Mouse (Mus musculus) erythroblast, embryonic 14.5 days (primary cell): ENCODE results near the gene Ofd1. TPM values are rescaled to one million over a fixed set of nuclear protein-coding genes. Genes with fewer than 3 reads are reported as not detected.

Source experiments
- H3K27me3 ChIP-seq: 2 replicates; pipeline ENCODE4 v1.6.1; 2012; ENCODE audit warnings: inconsistent platforms; ENCODE audit not compliant: control insufficient read depth
- H3K36me3 ChIP-seq: 2 replicates; pipeline ENCODE4 v1.6.1; 2012; ENCODE audit warnings: mild to moderate bottlenecking, inconsistent platforms; ENCODE audit not compliant: control insufficient read depth
- H3K4me1 ChIP-seq: 2 replicates; pipeline ENCODE4 v1.6.1; 2012; ENCODE audit warnings: inconsistent platforms; ENCODE audit not compliant: control insufficient read depth
- H3K4me3 ChIP-seq: replicated peaks from 2 replicates; pipeline ENCODE3; 2012; ENCODE audit warnings: moderate library complexity, mild to moderate bottlenecking, inconsistent platforms
- H3K9me3 ChIP-seq: 2 replicates; pipeline ENCODE4 v1.6.1; 2012; ENCODE audit warnings: low read length, inconsistent platforms, mixed read lengths; ENCODE audit not compliant: control insufficient read depth
- GATA1 ChIP-seq: IDR thresholded peaks from 2 replicates; pipeline ENCODE4 v1.6.1; 2012; ENCODE audit warnings: low read length, inconsistent platforms, mixed read lengths
- TAL1 ChIP-seq: IDR thresholded peaks from 3 replicates; pipeline ENCODE4 v1.6.1; 2012; ENCODE audit warnings: low read length, inconsistent platforms, mixed read lengths
- polyA plus RNA-seq: library from polyadenylated mRNA; stranded (reverse); fragments of >175 nt; gene quantifications from 2 replicates; pipeline ENCODE4 v1.2.3, GENCODE M21; 2012

The Ofd1 gene
- polyA plus RNA-seq, 1 experiment: 0.11 TPM

- no peaks in the 10 kb centered on the region; the same call in 1 of the 2 replicates for H3K27me3 ChIP-seq
- H3K9me3 ChIP-seq: no peaks in the 10 kb centered on the region
- no peaks in the 10 kb centered on the region for H3K4me1 ChIP-seq
- no peaks in the 10 kb centered on the region for H3K36me3 ChIP-seq
- TF ChIP-seq TAL1: no peak
- TF ChIP-seq GATA1: no peak
- H3K4me3 ChIP-seq: no peak overlapping the region
Measured at GRCm38 (mm10) chrX:166376681-166377328, 63.7 kb downstream of the Ofd1 start.

DNA sequence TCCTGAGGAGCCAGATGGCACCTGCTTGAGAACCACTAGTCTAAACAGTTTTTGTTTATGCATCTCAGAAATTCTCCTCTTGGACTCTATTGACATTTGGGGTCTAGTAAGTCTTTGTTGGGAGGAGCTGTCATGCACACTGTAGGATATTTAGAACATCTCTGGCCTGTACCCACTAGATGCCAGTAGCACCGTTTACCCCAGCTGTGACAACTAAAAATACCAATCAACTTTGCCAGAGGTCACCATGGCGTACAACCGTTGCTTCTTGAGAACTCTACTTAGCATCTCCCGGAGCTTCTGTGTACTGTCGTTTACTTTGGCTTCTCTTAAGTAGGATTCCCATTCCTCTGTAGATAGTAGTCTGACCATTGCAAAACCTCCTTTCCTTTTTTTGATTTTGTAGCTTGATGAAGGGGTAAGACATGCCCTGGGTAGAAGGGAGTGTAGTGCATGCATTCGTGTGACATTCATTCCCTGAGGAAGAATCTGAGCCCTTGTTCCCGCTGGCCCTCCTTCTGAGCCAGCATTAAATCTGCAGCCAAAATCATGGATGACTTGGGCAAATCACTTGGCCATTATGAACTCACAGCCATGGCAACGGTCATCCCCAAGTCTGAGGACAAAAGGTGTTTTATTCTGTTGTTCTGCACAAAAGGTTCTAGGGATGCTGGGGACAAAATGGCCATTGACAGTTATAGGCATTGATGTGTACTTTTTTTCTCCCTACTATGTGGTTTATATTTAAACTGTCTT lies 74.9 kb downstream of the Ofd1 start:
- Histone ChIP-seq H3K36me3 (no peaks in the 10 kb centered on the region), H3K27me3 (no peaks in the 10 kb centered on the region), H3K4me3 (no peak overlapping the region), H3K9me3 (no peaks in the 10 kb centered on the region), H3K4me1 (no peaks in the 10 kb centered on the region)
- TF ChIP-seq TAL1 (no peak), GATA1 (no peak)

GRCm38 (mm10) chrX:166360455-166360854 lies 80.0 kb downstream of the Ofd1 start:
- no peaks in the 10 kb centered on the region for H3K4me1 ChIP-seq

GRCm38 (mm10) chrX:166359927-166360440 lies 80.5 kb downstream of the Ofd1 start:
- no peaks in the 10 kb centered on the region for H3K36me3 ChIP-seq

More at GRCm38 (mm10) chrX:166360455-166360854, 80.0 kb downstream of the Ofd1 start:
- Histone ChIP-seq H3K9me3 (no peaks in the 10 kb centered on the region), H3K4me3 (no peak overlapping the region), H3K36me3 (no peaks in the 10 kb centered on the region), H3K27me3 (no peaks in the 10 kb centered on the region; the same call in 1 of the 2 replicates)
- no peak for TF ChIP-seq GATA1
- no peak for TF ChIP-seq TAL1

DNA sequence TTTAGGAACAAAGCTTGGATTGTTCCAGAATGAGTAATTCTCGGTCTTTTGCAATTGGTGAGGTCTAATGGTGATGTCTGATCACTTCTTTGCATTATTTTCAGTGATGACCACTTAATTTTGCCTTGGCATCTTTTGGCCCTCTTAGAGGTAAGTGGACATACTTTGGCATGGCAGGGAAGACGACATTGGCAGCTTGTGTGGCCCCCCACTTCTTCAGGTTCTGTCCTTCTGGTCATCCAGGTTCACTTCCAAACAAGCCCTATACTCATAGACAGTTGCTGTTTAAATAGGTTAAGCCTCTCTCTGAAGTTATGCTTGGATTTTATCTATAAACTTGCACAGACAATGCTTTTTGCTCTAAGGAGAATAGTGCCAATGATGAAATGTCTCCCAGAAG lies 81.5 kb downstream of the Ofd1 start:
- TF ChIP-seq TAL1 (no peak), GATA1 (no peak)
- no peaks in the 10 kb centered on the region for H3K4me1 ChIP-seq
- no peaks in the 10 kb centered on the region for H3K9me3 ChIP-seq
- H3K27me3 ChIP-seq: no peaks in the 10 kb centered on the region; the same call in 1 of the 2 replicates
- H3K4me3 ChIP-seq: no peak overlapping the region
- H3K36me3 ChIP-seq: no peaks in the 10 kb centered on the region

More at GRCm38 (mm10) chrX:166359927-166360440, 80.5 kb downstream of the Ofd1 start:
- Histone ChIP-seq H3K4me1 (no peaks in the 10 kb centered on the region), H3K9me3 (no peaks in the 10 kb centered on the region), H3K4me3 (no peak overlapping the region), H3K27me3 (no peaks in the 10 kb centered on the region; the same call in 1 of the 2 replicates)
- TF ChIP-seq GATA1 (no peak), TAL1 (no peak)

- Histone ChIP-seq H3K27me3 (no peaks in the 10 kb centered on the region; the same call in 1 of the 2 replicates), H3K36me3 (no peaks in the 10 kb centered on the region), H3K4me3 (no peak overlapping the region), H3K9me3 (no peaks in the 10 kb centered on the region), H3K4me1 (no peaks in the 10 kb centered on the region)
- TF ChIP-seq GATA1 (no peak), TAL1 (no peak)
Measured at GRCm38 (mm10) chrX:166356276-166356675, 84.2 kb downstream of the Ofd1 start.

DNA sequence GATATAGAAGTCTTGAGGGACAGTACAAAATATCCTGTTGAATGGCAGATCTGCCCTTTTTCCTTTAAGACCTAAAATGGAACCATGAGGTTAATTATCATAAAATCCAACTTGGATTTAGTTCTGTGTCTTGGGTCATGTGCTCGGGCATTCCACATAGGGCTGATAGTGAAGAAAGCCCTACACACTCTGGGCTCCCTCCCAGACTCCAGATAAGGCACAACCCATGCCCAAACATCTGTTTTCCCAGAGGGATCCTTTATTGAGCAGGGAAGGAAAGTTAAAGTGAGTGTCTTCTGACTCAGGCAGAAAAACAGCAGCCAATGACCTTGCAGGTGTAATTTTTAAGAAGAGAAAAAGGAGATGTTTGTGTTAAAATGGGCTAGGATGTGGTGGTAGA lies 85.6 kb downstream of the Ofd1 start:
- no peaks in the 10 kb centered on the region for H3K36me3 ChIP-seq
- no peak overlapping the region for H3K4me3 ChIP-seq
- no peaks in the 10 kb centered on the region for H3K4me1 ChIP-seq
- no peaks in the 10 kb centered on the region for H3K9me3 ChIP-seq
- no peaks in the 10 kb centered on the region; the same call in 1 of the 2 replicates for H3K27me3 ChIP-seq
- no peak for TF ChIP-seq TAL1
- TF ChIP-seq GATA1: no peak

GRCm38 (mm10) chrX:166353412-166353811 lies 87.1 kb downstream of the Ofd1 start:
- Histone ChIP-seq H3K9me3 (no peaks in the 10 kb centered on the region), H3K27me3 (no peaks in the 10 kb centered on the region; the same call in 1 of the 2 replicates), H3K36me3 (no peaks in the 10 kb centered on the region), H3K4me1 (no peaks in the 10 kb centered on the region), H3K4me3 (no peak overlapping the region)
- TF ChIP-seq TAL1 (no peak), GATA1 (no peak)

GRCm38 (mm10) chrX:166351790-166352189 lies 88.7 kb downstream of the Ofd1 start:
- H3K9me3 ChIP-seq: no peaks in the 10 kb centered on the region
- no peak for TF ChIP-seq GATA1
- TF ChIP-seq TAL1: no peak
- H3K4me1 ChIP-seq: no peaks in the 10 kb centered on the region
- H3K4me3 ChIP-seq: no peak overlapping the region
- H3K27me3 ChIP-seq: no peaks in the 10 kb centered on the region; the same call in 1 of the 2 replicates
- no peaks in the 10 kb centered on the region for H3K36me3 ChIP-seq
